Mouse (Mus musculus): ENCODE measurements around the gene Hikeshi.

DNA sequence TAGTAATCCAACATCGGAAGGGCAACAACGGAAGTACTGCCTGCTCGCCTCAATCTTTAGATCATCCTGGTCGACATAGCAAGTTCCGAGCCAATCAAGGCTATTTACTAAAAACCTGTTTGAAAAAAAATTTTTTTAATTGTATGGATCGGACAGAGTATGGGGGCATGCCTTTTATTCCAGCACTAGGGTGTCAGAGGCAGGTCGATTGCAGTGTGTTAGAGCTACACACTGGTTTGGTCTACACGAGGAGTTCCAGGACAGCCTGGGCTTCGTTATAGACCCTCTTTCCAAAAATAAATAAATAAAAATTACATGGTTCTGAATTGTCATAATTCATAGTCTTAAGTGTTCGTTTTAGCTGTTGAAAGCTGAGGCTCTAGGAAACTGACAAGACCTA, 40.6 kb upstream of the Hikeshi start:
- no peak for TF ChIP-seq CTCF (IDR thresholded peaks at IDR 0.05; ENCODE audit: extremely low read depth, insufficient read length, insufficient replicate concordance, low read depth, low read length)
- no peak for TF ChIP-seq POLR2A (IDR thresholded peaks at IDR 0.05; ENCODE audit: low read depth, low read length)
